Mouse (Mus musculus) 3T3-L1 (cell line): Measurements from ENCODE around the gene Vhl.

Experiments used
- DNase-seq: peaks from one replicate; pipeline ENCODE4 v3.0.0-alpha.2; 2015; ENCODE audit warnings: low read depth, low spot score

The Vhl gene

GRCm38 (mm10) chr6:113623941-113624751 lies at the start of gene Vhl:
TSS of gene Vhl (plus strand) at chr6:113623959.
- peak; percentile 85 for DNase-seq

- no peak for DNase-seq
Measured at GRCm38 (mm10) chr6:113576044-113576443, 47.7 kb upstream of the Vhl start.

GRCm38 (mm10) chr6:113579306-113579705 lies 44.5 kb upstream of the Vhl start:
- no peak for DNase-seq

GRCm38 (mm10) chr6:113583023-113583422 lies 40.7 kb upstream of the Vhl start:
- DNase-seq: no peak

GRCm38 (mm10) chr6:113585065-113585464 lies 38.7 kb upstream of the Vhl start:
- DNase-seq: no peak

GRCm38 (mm10) chr6:113586466-113587183 lies 37.1 kb upstream of the Vhl start:
- DNase-seq: peak; percentile 76

GRCm38 (mm10) chr6:113592637-113593036 lies 31.1 kb upstream of the Vhl start:
- DNase-seq: no peak

- no peak for DNase-seq
Measured at GRCm38 (mm10) chr6:113597945-113598344, 25.8 kb upstream of the Vhl start.

- DNase-seq: no peak
Measured at GRCm38 (mm10) chr6:113599833-113600232, 23.9 kb upstream of the Vhl start.

- no peak for DNase-seq
Measured at GRCm38 (mm10) chr6:113600543-113601139, 23.1 kb upstream of the Vhl start, which contains the start of gene Fancd2os. TSS of gene Fancd2os (minus strand) at chr6:113600715.

- DNase-seq: peak; percentile 53
Measured at GRCm38 (mm10) chr6:113602821-113603220, 20.9 kb upstream of the Vhl start.

GRCm38 (mm10) chr6:113603993-113604392 lies 19.8 kb upstream of the Vhl start:
- no peak for DNase-seq

- peak; percentile 96 for DNase-seq
Measured at GRCm38 (mm10) chr6:113604432-113605223, 19.1 kb upstream of the Vhl start, which contains the start of gene Brk1. TSS of gene Brk1 (plus strand) at chr6:113604772.

GRCm38 (mm10) chr6:113605224-113605545 lies 18.6 kb upstream of the Vhl start:
- no peak for DNase-seq

- no peak for DNase-seq
Measured at GRCm38 (mm10) chr6:113608871-113609270, 14.9 kb upstream of the Vhl start.

- DNase-seq: no peak
Measured at GRCm38 (mm10) chr6:113609293-113609692, 14.5 kb upstream of the Vhl start.

- no peak for DNase-seq
Measured at GRCm38 (mm10) chr6:113612258-113612969, 11.3 kb upstream of the Vhl start.

- DNase-seq: no peak
Measured at GRCm38 (mm10) chr6:113614152-113614551, 9.6 kb upstream of the Vhl start.

GRCm38 (mm10) chr6:113614997-113615396 lies 8.8 kb upstream of the Vhl start:
- no peak for DNase-seq

- DNase-seq: no peak
Measured at GRCm38 (mm10) chr6:113615489-113615888, 8.3 kb upstream of the Vhl start.

GRCm38 (mm10) chr6:113623386-113623785 lies 373 bp upstream of the Vhl start:
- DNase-seq: no peak
